Mouse (Mus musculus) kidney, adult 2 months (tissue): ENCODE measurements around the gene Slc1a1. TPM values are rescaled to one million over a fixed set of nuclear protein-coding genes. Genes with fewer than 3 reads are reported as not detected.

Source experiments
- DNase-seq: peaks from one replicate; pipeline ENCODE4 v3.0.0; 2021
- H3K27ac ChIP-seq: fragments of 200-500 bp; 2 replicates; pipeline ENCODE4 v1.5.1; 2012; ENCODE audit warnings: low read depth, low read length, control low read depth, inconsistent platforms; ENCODE audit not compliant: insufficient read depth
- H3K27me3 ChIP-seq: fragments of 200-500 bp; replicated peaks from 2 replicates; pipeline ENCODE4 v1.6.1; 2012; ENCODE audit warnings: mild to moderate bottlenecking, moderate library complexity, low read length, inconsistent platforms; ENCODE audit not compliant: control insufficient read depth, insufficient read depth
- H3K36me3 ChIP-seq: fragments of 200-500 bp; 2 replicates; pipeline ENCODE4 v1.6.1; 2012; ENCODE audit warnings: mild to moderate bottlenecking, moderate library complexity, low read length, inconsistent platforms; ENCODE audit not compliant: control insufficient read depth, insufficient read depth
- H3K4me1 ChIP-seq: fragments of 200-500 bp; 2 replicates; pipeline ENCODE4 v1.6.1; 2011; ENCODE audit warnings: low read length; ENCODE audit not compliant: control insufficient read depth, insufficient read depth
- H3K4me3 ChIP-seq: fragments of 200-500 bp; 2 replicates; pipeline ENCODE4 v1.5.1; 2011; ENCODE audit warnings: mild to moderate bottlenecking, low read depth, low read length, control low read depth; ENCODE audit not compliant: insufficient read depth
- CTCF ChIP-seq: fragments of 200-500 bp; conservative IDR thresholded peaks from 2 replicates; pipeline ENCODE4 v1.5.1; 2011; ENCODE audit warnings: low read depth, mild to moderate bottlenecking, control low read depth, low read length, moderate library complexity, mixed read lengths; ENCODE audit not compliant: insufficient read depth, insufficient read length
- POLR2A ChIP-seq: fragments of 200-500 bp; IDR thresholded peaks from one replicate; pipeline ENCODE4 v1.6.1; 2011; ENCODE audit warnings: low read depth, low read length, control low read depth
- WGBS: fragments of 180-500 bp; shearing (Covaris S2); methylation state at CpG from one replicate; pipeline ENCODE4 v1.1.7; 2018; 5-methylcytosine and 5-hydroxymethylcytosine counted together
- polyA plus RNA-seq: library from polyadenylated mRNA; depleted of rRNA; stranded (reverse); fragments of >200 nt; gene quantifications from 2 replicates; pipeline ENCODE4 v1.2.3, GENCODE M21; 2012

The Slc1a1 gene
- polyA plus RNA-seq, 1 experiment: 86.5 TPM

GRCm38 (mm10) chr19:28806276-28806675 is 28.6 kb upstream of the Slc1a1 start:
- no peak for DNase-seq
- TF ChIP-seq CTCF (no peak), POLR2A (no peak)
- H3K4me1 ChIP-seq: no peaks in the 10 kb centered on the region
- H3K4me3 ChIP-seq: no peak overlapping the region
- H3K27ac ChIP-seq: no peak overlapping the region
- WGBS: 94% methylated on average over 6 of the region's 6 CpGs
- no peaks in the 10 kb centered on the region for H3K27me3 ChIP-seq
- H3K36me3 ChIP-seq: no peaks in the 10 kb centered on the region

DNA sequence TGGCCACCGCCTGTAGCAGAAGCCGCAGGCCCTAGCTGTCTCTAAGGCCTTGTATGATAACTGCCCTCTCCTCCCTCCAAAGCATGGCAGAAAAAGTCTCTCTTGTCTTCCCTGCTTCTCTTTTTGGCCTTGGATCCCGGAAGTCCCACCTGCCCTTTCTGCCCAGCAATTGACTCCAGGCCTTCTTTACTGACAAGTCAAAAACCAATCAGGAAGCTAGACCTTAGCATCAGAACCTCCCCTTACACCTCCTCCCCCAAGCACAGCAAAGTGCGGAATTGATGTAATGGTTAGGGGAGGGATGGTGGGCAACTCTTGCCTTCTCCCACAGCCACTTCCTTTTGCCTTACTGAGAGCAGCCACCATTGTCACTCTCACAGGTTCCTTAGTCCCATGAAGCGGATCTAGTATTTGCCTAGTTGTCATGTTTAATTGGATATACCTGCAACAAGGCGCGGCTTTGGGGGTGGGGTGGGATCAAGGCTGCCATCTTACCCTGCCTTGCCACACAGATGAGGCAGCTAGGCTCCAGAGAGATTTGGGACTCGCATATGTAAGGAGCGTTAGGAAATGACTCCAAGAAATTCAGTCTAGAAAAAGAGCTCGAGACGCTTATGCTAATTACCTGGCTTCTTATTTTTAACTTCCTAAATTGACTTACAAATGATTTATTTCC is 27.9 kb upstream of the Slc1a1 start:
- TF ChIP-seq POLR2A (no peak), CTCF (no peak)
- Histone ChIP-seq H3K4me3 (no peak overlapping the region), H3K36me3 (no peaks in the 10 kb centered on the region), H3K27ac (no peak overlapping the region), H3K27me3 (no peaks in the 10 kb centered on the region), H3K4me1 (no peaks in the 10 kb centered on the region)
- 91% methylated on average over 11 of the region's 11 CpGs for WGBS
- no peak for DNase-seq

GRCm38 (mm10) chr19:28807497-28807871 is 27.4 kb upstream of the Slc1a1 start:
- Histone ChIP-seq H3K36me3 (no peaks in the 10 kb centered on the region), H3K4me3 (no peak overlapping the region), H3K27ac (no peak overlapping the region), H3K27me3 (no peaks in the 10 kb centered on the region), H3K4me1 (no peaks in the 10 kb centered on the region)
- 72% methylated on average over 2 of the region's 2 CpGs for WGBS
- TF ChIP-seq CTCF (no peak), POLR2A (no peak)
- DNase-seq: no peak

DNA sequence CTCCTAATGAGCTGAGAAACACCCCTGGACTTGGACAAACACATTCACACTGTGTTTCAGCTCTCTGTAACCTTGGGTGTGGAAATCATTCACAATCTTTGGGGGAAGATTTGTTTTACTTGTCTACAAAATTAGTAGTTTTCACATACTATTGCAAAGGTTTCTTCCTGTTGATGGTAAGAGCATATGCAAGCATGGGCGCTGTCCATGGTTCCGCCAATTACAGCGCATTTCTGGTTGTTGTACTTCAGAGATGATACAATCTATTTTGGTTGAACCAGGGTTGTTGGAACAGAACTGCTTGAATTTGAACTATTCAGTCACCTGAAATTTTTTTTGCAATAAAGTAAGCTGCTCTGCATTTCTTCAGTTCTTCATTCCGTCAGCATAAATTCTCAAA is 16.6 kb upstream of the Slc1a1 start:
- no peaks in the 10 kb centered on the region for H3K36me3 ChIP-seq
- H3K27me3 ChIP-seq: no peaks in the 10 kb centered on the region
- TF ChIP-seq CTCF (no peak), POLR2A (no peak)
- H3K4me3 ChIP-seq: no peak overlapping the region
- 73% methylated on average over 4 of the region's 4 CpGs for WGBS
- H3K4me1 ChIP-seq: no peaks in the 10 kb centered on the region
- no peak overlapping the region for H3K27ac ChIP-seq
- DNase-seq: no peak

- Histone ChIP-seq H3K4me1 (no peaks in the 10 kb centered on the region), H3K4me3 (no peak overlapping the region), H3K27ac (no peak overlapping the region), H3K27me3 (no peaks in the 10 kb centered on the region), H3K36me3 (no peaks in the 10 kb centered on the region)
- no peak for TF ChIP-seq POLR2A
- 29% methylated on average over 15 of the region's 15 CpGs for WGBS
- DNase-seq: no peak
Measured at GRCm38 (mm10) chr19:28827697-28828328, 7.0 kb upstream of the Slc1a1 start.

- TF ChIP-seq CTCF (no peak), POLR2A (no peak)
- peak; percentile 25 for DNase-seq
- Histone ChIP-seq H3K27me3 (no peaks in the 10 kb centered on the region), H3K27ac (no peak overlapping the region), H3K36me3 (no peaks in the 10 kb centered on the region), H3K4me1 (no peaks in the 10 kb centered on the region), H3K4me3 (no peak overlapping the region)
Measured at GRCm38 (mm10) chr19:28831324-28831723, 3.5 kb upstream of the Slc1a1 start.

DNA sequence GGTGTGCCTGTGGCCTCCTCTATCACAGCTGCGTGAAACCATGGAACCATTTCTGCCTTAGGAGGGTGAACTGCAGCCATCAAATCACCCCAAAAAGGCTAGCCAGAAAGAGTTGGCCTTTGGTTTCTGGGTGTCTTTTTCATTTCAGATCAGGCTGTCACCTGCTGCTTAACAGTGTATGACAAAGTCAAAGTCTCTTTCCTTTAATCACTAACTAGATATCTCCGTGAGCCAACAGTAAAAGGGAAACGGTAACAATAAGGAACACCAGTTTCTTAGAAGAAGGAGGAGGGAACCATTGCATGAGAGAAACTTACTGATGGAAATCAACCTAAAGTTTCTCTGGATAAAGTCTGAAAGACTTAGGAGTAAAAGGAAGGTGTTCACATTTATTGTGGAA is 2.2 kb upstream of the Slc1a1 start:
- Histone ChIP-seq H3K27ac (no peak overlapping the region), H3K4me3 (no peak overlapping the region), H3K4me1 (no peaks in the 10 kb centered on the region), H3K27me3 (no peaks in the 10 kb centered on the region), H3K36me3 (no peaks in the 10 kb centered on the region)
- WGBS: 53% methylated on average over 3 of the region's 3 CpGs
- no peak for TF ChIP-seq CTCF
- no peak for TF ChIP-seq POLR2A
- DNase-seq: peak; percentile 60
